Mouse (Mus musculus) macrophage (primary cell): Measurements from ENCODE around the gene Sarnp. TPM values are rescaled to one million over a fixed set of nuclear protein-coding genes. Genes with fewer than 3 reads are reported as not detected.

ENCODE experiments used
- H3K27ac ChIP-seq: fragments of 350-480 bp; formaldehyde crosslinking; 2 replicates; pipeline ENCODE4 v1.9.0; 2021
- H3K36me3 ChIP-seq: fragments of 350-480 bp; formaldehyde crosslinking; 2 replicates; pipeline ENCODE4 v1.9.0; 2021; ENCODE audit errors: inconsistent target
- H3K4me3 ChIP-seq: fragments of 350-480 bp; formaldehyde crosslinking; 2 replicates; pipeline ENCODE4 v1.9.0; 2021; ENCODE audit errors: inconsistent target
- H3K79me2 ChIP-seq: fragments of 350-480 bp; formaldehyde crosslinking; 2 replicates; pipeline ENCODE4 v1.9.0; 2021; ENCODE audit errors: inconsistent target
- WGBS: methylation state at CpG from one replicate; pipeline ENCODE4 v1.1.7; 2026; ENCODE audit warnings: inconsistent platforms; ENCODE audit not compliant: missing documents; 5-methylcytosine and 5-hydroxymethylcytosine counted together
- polyA plus RNA-seq: library from polyadenylated mRNA; stranded (reverse); fragments of 250-400 nt; gene quantifications from 3 replicates; pipeline ENCODE4 v1.2.4, GENCODE M21; 2018; ENCODE audit warnings: inconsistent platforms
- total RNA-seq, 78 experiments: library from RNA; depleted of rRNA; stranded (reverse); fragments of 250-400 nt; gene quantifications; 1 replicate in 9 of 78; 2 replicates in 24 of 78; 3 replicates in 43 of 78; 4 replicates in 2 of 78; pipeline ENCODE4 v1.2.4; 2018; ENCODE audit warnings: inconsistent platforms in 56 of 78

The Sarnp gene
- total RNA-seq (2018; cell fraction: chromatin; rRNA removed) = 10 to 100 TPM; 30.2 to 91.3 (median 46.9) TPM
- total RNA-seq (2018; cell fraction: cytosol; rRNA removed) = 10 to 100 TPM; 50.1 to 84.6 (median 60.3) TPM
- total RNA-seq (2018; cell fraction: nucleus; rRNA removed) = 10 to 100 TPM; 18.0 to 45.7 (median 27.9) TPM
- polyA plus RNA-seq = 69.5 to 146 TPM (median 84.3 TPM) in 3 replicates

GRCm38 (mm10) chr10:128817033-128817432, at the start of gene Sarnp:
TSS of gene Sarnp (plus strand) at chr10:128817333.
- Histone ChIP-seq H3K79me2 (peaks cover 31% of the 10 kb centered on the region), H3K4me3 (no peak within 1 kb of the TSS), H3K27ac (no peak within 1 kb of the TSS), H3K36me3 (peaks cover 59% of the 10 kb centered on the region)
- WGBS = 89% methylated on average over 13 of the region's 13 CpGs

- Histone ChIP-seq H3K27ac (no peak overlapping the region), H3K36me3 (no peaks in the 10 kb centered on the region), H3K4me3 (no peak overlapping the region), H3K79me2 (no peaks in the 10 kb centered on the region)
- 90% methylated on average over 1 of the region's 2 CpGs for WGBS
Measured at GRCm38 (mm10) chr10:128772895-128773294, 44.2 kb upstream of the Sarnp start.

GRCm38 (mm10) chr10:128773685-128774084, 43.4 kb upstream of the Sarnp start:
- Histone ChIP-seq H3K79me2 (no peaks in the 10 kb centered on the region), H3K36me3 (no peaks in the 10 kb centered on the region), H3K4me3 (no peak overlapping the region), H3K27ac (no peak overlapping the region)
- WGBS = 27% methylated on average over 5 of the region's 5 CpGs

- Histone ChIP-seq H3K27ac (peak overlapping the region; percentile 89), H3K36me3 (no peaks in the 10 kb centered on the region), H3K4me3 (no peak overlapping the region), H3K79me2 (no peaks in the 10 kb centered on the region)
- WGBS = 100% methylated on average over 2 of the region's 2 CpGs
Measured at GRCm38 (mm10) chr10:128778441-128778840, 38.7 kb upstream of the Sarnp start.

GRCm38 (mm10) chr10:128779011-128779795, 37.9 kb upstream of the Sarnp start:
- Histone ChIP-seq H3K27ac (peak overlapping the region; percentile 89), H3K4me3 (no peak overlapping the region)

GRCm38 (mm10) chr10:128780200-128780599, 36.9 kb upstream of the Sarnp start:
- Histone ChIP-seq H3K4me3 (no peak overlapping the region), H3K79me2 (no peaks in the 10 kb centered on the region), H3K36me3 (no peaks in the 10 kb centered on the region), H3K27ac (peak overlapping the region; percentile 89)
- WGBS = 0% methylated on average over 1 of the region's 1 CpGs

More at GRCm38 (mm10) chr10:128779011-128779795, 37.9 kb upstream of the Sarnp start:
- Histone ChIP-seq H3K36me3 (no peaks in the 10 kb centered on the region), H3K79me2 (no peaks in the 10 kb centered on the region)
- WGBS = 9% methylated on average over 8 of the region's 8 CpGs

- WGBS = 70% methylated on average over 7 of the region's 7 CpGs
- H3K36me3 ChIP-seq = peaks cover 10% of the 10 kb centered on the region; the same call in 1 of the 2 replicates
- H3K79me2 ChIP-seq = peaks cover 8% of the 10 kb centered on the region; the same call in 1 of the 2 replicates
- peak within 1 kb of the TSS; percentile 38 for H3K4me3 ChIP-seq
- peak within 1 kb of the TSS; percentile 55 for H3K27ac ChIP-seq
Measured at GRCm38 (mm10) chr10:128790398-128791124, 26.6 kb upstream of the Sarnp start, which contains the start of gene Mmp19. TSS of gene Mmp19 (plus strand) at chr10:128790910.

- Histone ChIP-seq H3K27ac (no peak overlapping the region), H3K4me3 (no peak overlapping the region), H3K36me3 (peaks cover 19% of the 10 kb centered on the region; the same call in 1 of the 2 replicates), H3K79me2 (peaks cover 8% of the 10 kb centered on the region; the same call in 1 of the 2 replicates)
Measured at GRCm38 (mm10) chr10:128792041-128792440, 25.1 kb upstream of the Sarnp start.

GRCm38 (mm10) chr10:128793258-128793657, 23.9 kb upstream of the Sarnp start:
- peaks cover 28% of the 10 kb centered on the region; the same call in 1 of the 2 replicates for H3K36me3 ChIP-seq
- H3K4me3 ChIP-seq = no peak overlapping the region
- H3K27ac ChIP-seq = no peak overlapping the region
- WGBS = 80% methylated on average over 1 of the region's 1 CpGs
- H3K79me2 ChIP-seq = peaks cover 8% of the 10 kb centered on the region; the same call in 1 of the 2 replicates

GRCm38 (mm10) chr10:128794391-128794790, 22.7 kb upstream of the Sarnp start:
- no peak overlapping the region for H3K4me3 ChIP-seq
- H3K36me3 ChIP-seq = peaks cover 39% of the 10 kb centered on the region; the same call in 1 of the 2 replicates
- H3K79me2 ChIP-seq = peaks cover 8% of the 10 kb centered on the region; the same call in 1 of the 2 replicates
- H3K27ac ChIP-seq = no peak overlapping the region
- 55% methylated on average over 5 of the region's 5 CpGs for WGBS

GRCm38 (mm10) chr10:128795581-128795980, 21.6 kb upstream of the Sarnp start:
- Histone ChIP-seq H3K36me3 (peaks cover 49% of the 10 kb centered on the region; the same call in 1 of the 2 replicates), H3K4me3 (no peak overlapping the region), H3K79me2 (peaks cover 8% of the 10 kb centered on the region; the same call in 1 of the 2 replicates), H3K27ac (no peak overlapping the region)
- 100% methylated on average over 3 of the region's 3 CpGs for WGBS

- Histone ChIP-seq H3K4me3 (no peak overlapping the region), H3K36me3 (peaks cover 49% of the 10 kb centered on the region; the same call in 1 of the 2 replicates)
- WGBS = 95% methylated on average over 8 of the region's 8 CpGs
Measured at GRCm38 (mm10) chr10:128798676-128799075, 18.5 kb upstream of the Sarnp start.

GRCm38 (mm10) chr10:128801981-128802495, 15.1 kb upstream of the Sarnp start:
- H3K27ac ChIP-seq = no peak overlapping the region
- 94% methylated on average over 16 of the region's 16 CpGs for WGBS
- H3K4me3 ChIP-seq = no peak overlapping the region
- H3K36me3 ChIP-seq = peaks cover 30% of the 10 kb centered on the region; the same call in 1 of the 2 replicates
- H3K79me2 ChIP-seq = peaks cover 16% of the 10 kb centered on the region

More at GRCm38 (mm10) chr10:128798676-128799075, 18.5 kb upstream of the Sarnp start:
- Histone ChIP-seq H3K27ac (no peak overlapping the region), H3K79me2 (no peaks in the 10 kb centered on the region)

GRCm38 (mm10) chr10:128802956-128803355, 14.2 kb upstream of the Sarnp start:
- 94% methylated on average over 4 of the region's 4 CpGs for WGBS
- H3K36me3 ChIP-seq = peaks cover 24% of the 10 kb centered on the region; the same call in 1 of the 2 replicates

More at GRCm38 (mm10) chr10:128802956-128803355, 14.2 kb upstream of the Sarnp start:
- no peak overlapping the region for H3K27ac ChIP-seq
- peak overlapping the region; percentile 79; the same call in 1 of the 2 replicates for H3K4me3 ChIP-seq
- peaks cover 25% of the 10 kb centered on the region for H3K79me2 ChIP-seq
